Mouse (Mus musculus) testis, adult 2 months (tissue): Measurements from ENCODE around the gene Lekr1.

Experiments used
- CTCF ChIP-seq: fragments of 200-500 bp; IDR thresholded peaks from 2 replicates; pipeline ENCODE4 v1.5.1; 2012; ENCODE audit warnings: low read depth, mild to moderate bottlenecking, inconsistent platforms, low read length, moderate library complexity; ENCODE audit not compliant: control insufficient read depth, insufficient read depth, insufficient replicate concordance
- POLR2A ChIP-seq: fragments of 200-500 bp; IDR thresholded peaks from 2 replicates; pipeline ENCODE4 v1.6.1; 2012; ENCODE audit warnings: low read depth, mild to moderate bottlenecking, inconsistent platforms, low read length, moderate library complexity; ENCODE audit not compliant: control insufficient read depth

DNA sequence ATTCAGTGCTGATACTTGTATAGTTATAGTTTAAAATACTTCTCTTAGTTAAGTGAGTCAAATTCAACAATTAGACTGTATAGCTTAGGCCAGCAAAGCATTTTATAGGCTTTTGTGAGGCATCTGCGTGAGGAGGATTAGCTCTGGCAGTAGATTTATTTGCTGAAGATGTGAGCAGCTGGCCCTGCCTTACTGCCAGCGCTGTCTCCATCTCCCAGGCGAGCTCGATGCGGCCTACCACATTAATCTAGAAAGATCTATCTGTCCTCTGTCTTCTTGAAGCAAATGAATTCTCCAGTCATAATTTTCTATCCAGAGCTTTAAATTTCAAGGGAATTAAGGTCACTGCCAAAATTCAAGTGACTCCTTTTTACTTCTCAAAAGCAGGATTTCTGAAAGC lies 170.4 kb downstream of the Lekr1 start:
- TF ChIP-seq CTCF (no peak), POLR2A (no peak)
